Mouse (Mus musculus) kidney, adult 10 weeks (tissue): Measurements from ENCODE around the gene Vmn1r21. TPM values are rescaled to one million over a fixed set of nuclear protein-coding genes. Genes with fewer than 3 reads are reported as not detected.

Experiments
- polyA plus RNA-seq: library from polyadenylated mRNA; stranded (reverse); fragments of 350-450 nt; fragmentation: Illumina TruSeq; extraction: RNeasy Lipid Tissue Mini Kit (QIAGEN cat#74804); gene quantifications from one replicate; pipeline ENCODE4 v1.2.3, GENCODE M21; 2014; ENCODE audit warnings: low read depth, low replicate concordance

Gene Vmn1r21
- not detected for polyA plus RNA-seq

DNA sequence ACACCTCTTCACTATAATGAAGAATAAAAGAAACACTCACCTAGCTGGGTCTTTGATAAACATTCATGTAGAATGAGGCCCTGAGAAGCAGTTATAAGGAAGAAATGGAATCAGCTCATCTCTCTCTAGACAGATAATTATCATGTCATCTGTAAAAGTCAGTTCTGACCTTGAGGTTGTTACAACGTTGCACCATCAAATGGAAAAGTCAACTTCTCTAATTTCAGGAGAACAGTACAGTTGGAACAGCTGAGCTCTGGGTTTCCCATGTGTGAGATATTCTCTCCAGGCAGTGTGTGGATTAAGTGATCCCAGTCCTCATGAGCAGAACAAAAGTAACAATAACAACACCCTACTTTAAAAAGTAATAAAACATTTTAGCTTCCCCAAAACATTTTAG is at the start of gene Vmn1r21:
Gene Vmn1r21, minus strand, starts transcription at position 58 of the 400 bp plus-strand sequence.

DNA sequence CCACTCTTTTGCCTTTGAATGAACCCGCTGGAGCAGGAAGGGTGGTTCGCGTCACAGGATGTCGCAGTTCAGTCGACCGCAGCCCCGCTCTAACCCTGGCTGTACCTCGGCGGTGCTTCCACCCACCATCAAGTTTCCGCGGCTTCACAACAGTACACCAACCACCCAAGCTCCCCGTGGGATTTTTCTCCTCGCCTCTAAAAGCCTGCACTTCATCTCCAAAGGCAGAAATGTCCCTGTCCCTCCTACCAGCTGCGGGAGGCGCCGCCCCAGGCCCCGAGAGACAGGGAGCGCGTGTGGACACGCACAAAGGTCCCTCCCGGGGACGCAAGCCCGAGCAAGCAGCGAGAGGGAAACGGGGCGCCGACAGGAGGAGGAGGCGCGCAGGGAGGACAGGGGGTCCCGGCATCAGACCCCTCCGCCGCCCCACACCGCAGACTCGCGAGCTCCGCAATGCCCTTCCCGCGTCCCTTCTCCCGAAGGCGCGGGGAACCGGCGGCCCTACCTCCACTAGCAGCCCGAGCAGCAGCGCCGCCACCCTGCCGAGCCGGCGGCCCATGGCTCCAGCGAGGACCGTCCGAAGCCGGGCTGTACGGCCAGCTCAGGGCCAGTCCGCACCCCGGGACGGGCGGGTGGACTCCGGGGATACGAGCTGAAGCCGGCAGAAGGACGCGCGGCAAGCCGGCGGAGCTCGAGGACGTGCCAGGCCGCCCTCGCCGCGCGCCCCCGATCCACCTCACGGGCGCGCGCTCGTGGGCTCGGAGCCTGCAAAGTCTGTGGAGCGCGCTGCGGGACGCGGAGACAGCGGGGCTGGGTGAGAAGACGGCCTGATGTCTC is 25.5 kb downstream of the Vmn1r21 start, which contains the start of gene Vopp1:
Gene Vopp1, minus strand, starts transcription at position 738 of the 837 bp plus-strand sequence.

Other genes with a start within 250 kb of the Vmn1r21 start
- 44.0 TPM for gene Pyurf, start 158.3 kb downstream of the Vmn1r21 start, polyA plus RNA-seq
- 22.4 TPM for gene Lancl2, start 147.8 kb downstream of the Vmn1r21 start, polyA plus RNA-seq
- 18.6 TPM for gene Vopp1, start 25.2 kb downstream of the Vmn1r21 start, polyA plus RNA-seq
- not detected for gene Vmn1r22, start 57.7 kb upstream of the Vmn1r21 start, polyA plus RNA-seq
- not detected for gene Vmn1r23, start 76.5 kb upstream of the Vmn1r21 start, polyA plus RNA-seq
- not detected for gene Vmn1r24, start 111.2 kb upstream of the Vmn1r21 start, polyA plus RNA-seq
- gene Vmn1r25, start 130.5 kb upstream of the Vmn1r21 start, polyA plus RNA-seq = not detected
- gene Vmn1r26, start 164.8 kb upstream of the Vmn1r21 start, polyA plus RNA-seq = not detected